Mouse (Mus musculus) lung, postnatal 0 days (tissue): ENCODE results near the gene Selp.

Experiments
- CTCF ChIP-seq: IDR thresholded peaks from 2 replicates; pipeline ENCODE4 v1.5.1; 2016; ENCODE audit warnings: antibody characterized with exemption, mild to moderate bottlenecking
- EP300 ChIP-seq: IDR thresholded peaks from 2 replicates; pipeline ENCODE4 v1.6.1; 2016; ENCODE audit warnings: antibody characterized with exemption, mild to moderate bottlenecking, control low read depth

GRCm38 (mm10) chr1:164117869-164118268 is 2.8 kb downstream of the Selp start:
- TF ChIP-seq CTCF (no peak), EP300 (no peak)
